Mouse (Mus musculus): Measurements from ENCODE around the gene Tmem234.
"Not testable (repeated sequence)": the region's sequence is repeated elsewhere in the genome, so short reads cannot be mapped to it uniquely, and the experiment has no call there.

Tmem234 gene

DNA sequence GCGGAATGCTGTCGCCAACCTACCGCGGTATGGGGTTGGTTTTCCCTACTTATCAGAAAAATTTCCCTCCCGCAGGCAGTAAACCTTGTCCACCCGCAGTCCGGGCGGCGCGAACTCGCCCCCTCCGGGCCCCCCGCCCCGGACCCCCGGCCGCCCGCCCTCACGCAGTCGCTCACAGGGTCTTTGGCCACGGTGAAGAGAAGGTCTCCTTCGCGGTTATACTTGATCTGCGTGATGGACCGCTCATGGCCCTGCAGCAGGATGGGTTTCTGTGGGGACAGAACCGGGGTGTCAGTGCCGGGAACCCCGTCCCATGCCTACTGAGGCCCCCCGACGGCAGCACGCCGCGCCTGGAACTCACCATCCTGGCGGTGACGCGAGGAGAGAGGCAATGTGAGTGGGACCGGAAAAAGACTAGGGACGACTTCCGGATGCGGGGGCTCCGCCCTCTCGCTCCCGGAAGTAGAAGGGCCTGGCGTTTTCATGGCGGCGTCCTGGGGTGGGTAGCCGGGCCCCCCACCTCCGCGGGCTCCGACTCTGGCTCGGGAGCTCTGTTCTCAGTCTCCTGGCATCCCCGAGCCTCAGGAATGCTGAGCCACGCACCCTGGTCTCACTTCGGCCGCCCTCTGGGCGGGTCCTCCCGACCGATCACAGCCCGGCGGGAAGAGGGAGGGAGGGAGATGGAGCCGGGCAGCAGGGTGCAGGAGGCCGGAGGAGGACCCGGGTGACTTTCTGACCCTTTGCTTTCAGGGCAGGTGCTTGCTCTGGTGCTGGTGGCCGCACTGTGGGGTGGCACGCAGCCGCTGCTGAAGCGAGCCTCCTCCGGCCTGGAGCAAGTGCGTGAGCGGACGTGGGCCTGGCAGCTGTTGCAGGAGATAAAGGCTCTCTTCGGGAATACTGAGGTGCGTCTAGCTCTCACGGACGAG is at the start of gene Tmem234, which contains the start of gene Eif3i:
Gene Tmem234 (plus strand): TSS at position 436 of the 926 bp plus-strand sequence.
Gene Eif3i (minus strand): TSS at position 416 of the 926 bp plus-strand sequence.
- DNase-seq (ENCODE audit: low spot score in 2 of 2) = peak; percentile 75 to 83

DNA sequence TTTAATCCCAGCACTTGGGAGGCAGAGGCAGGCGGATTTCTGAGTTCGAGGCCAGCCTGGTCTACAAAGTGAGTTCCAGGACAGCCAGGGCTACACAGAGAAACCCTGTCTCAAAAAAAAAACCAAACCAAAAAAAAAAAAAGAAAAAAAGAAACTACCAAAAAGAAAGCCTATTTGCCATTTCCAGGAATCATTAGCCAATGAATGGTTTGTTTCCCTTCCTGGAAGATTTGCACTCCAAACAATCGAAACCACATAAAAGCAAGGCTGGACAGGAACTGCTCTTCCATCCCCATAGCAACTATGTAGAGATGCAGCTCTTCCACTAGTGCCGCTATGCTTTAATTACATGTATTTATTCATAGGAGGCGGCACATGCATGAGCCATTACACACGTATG is 46.0 kb upstream of the Tmem234 start:
- not testable (repeated sequence) for DNase-seq (ENCODE audit: low spot score in 2 of 2)

GRCm38 (mm10) chr4:129555421-129555861 is 45.0 kb upstream of the Tmem234 start:
- peak in 1 of 2 experiments; percentile 48 for DNase-seq (ENCODE audit: low spot score in 2 of 2)

- no peak for DNase-seq (ENCODE audit: low spot score in 2 of 2)
Observed at GRCm38 (mm10) chr4:129555862-129556531, 44.5 kb upstream of the Tmem234 start.

GRCm38 (mm10) chr4:129556532-129557223 is 43.8 kb upstream of the Tmem234 start:
- DNase-seq (ENCODE audit: low spot score in 2 of 2) = peak; percentile 80 to 82

GRCm38 (mm10) chr4:129557256-129557808 is 43.1 kb upstream of the Tmem234 start:
- DNase-seq (ENCODE audit: low spot score in 2 of 2) = no peak

- peak in 1 of 2 experiments; percentile 14 for DNase-seq (ENCODE audit: low spot score in 2 of 2)
Observed at GRCm38 (mm10) chr4:129558321-129558955, 42.0 kb upstream of the Tmem234 start.

GRCm38 (mm10) chr4:129561184-129561583 is 39.3 kb upstream of the Tmem234 start:
- DNase-seq (ENCODE audit: low spot score in 2 of 2) = no peak

- no peak for DNase-seq (ENCODE audit: low spot score in 2 of 2)
Observed at GRCm38 (mm10) chr4:129563718-129564117, 36.8 kb upstream of the Tmem234 start.

- no peak for DNase-seq (ENCODE audit: low spot score in 2 of 2)
Observed at GRCm38 (mm10) chr4:129565139-129565538, 35.3 kb upstream of the Tmem234 start.

- DNase-seq (ENCODE audit: low spot score in 2 of 2) = no peak
Observed at GRCm38 (mm10) chr4:129568366-129568765, 32.1 kb upstream of the Tmem234 start.

GRCm38 (mm10) chr4:129570028-129570427 is 30.4 kb upstream of the Tmem234 start:
- no peak for DNase-seq (ENCODE audit: low spot score in 2 of 2)

GRCm38 (mm10) chr4:129571551-129572084 is 28.9 kb upstream of the Tmem234 start:
- DNase-seq (ENCODE audit: low spot score in 2 of 2) = no peak

GRCm38 (mm10) chr4:129572236-129573092 is 28.0 kb upstream of the Tmem234 start:
- no peak for DNase-seq (ENCODE audit: low spot score in 2 of 2)

DNA sequence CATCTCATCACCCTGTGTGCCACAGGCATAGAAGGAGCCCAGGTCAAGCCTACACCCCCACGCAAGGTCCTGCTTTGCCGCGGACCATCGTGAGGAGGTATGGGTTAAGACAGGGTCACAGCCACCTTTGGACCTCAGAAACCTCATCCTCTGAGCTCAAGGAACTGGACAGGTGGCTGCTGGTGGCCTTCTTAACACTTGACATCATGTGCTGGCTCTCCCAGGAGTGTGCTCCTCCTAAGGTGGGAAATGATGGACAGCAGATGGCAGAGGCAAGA is 27.4 kb upstream of the Tmem234 start:
- DNase-seq (ENCODE audit: low spot score in 2 of 2) = no peak

- no peak for DNase-seq (ENCODE audit: low spot score in 2 of 2)
Observed at GRCm38 (mm10) chr4:129573430-129573829, 27.0 kb upstream of the Tmem234 start, which contains the start of gene Lck. TSS of gene Lck (minus strand) at chr4:129573641.

DNA sequence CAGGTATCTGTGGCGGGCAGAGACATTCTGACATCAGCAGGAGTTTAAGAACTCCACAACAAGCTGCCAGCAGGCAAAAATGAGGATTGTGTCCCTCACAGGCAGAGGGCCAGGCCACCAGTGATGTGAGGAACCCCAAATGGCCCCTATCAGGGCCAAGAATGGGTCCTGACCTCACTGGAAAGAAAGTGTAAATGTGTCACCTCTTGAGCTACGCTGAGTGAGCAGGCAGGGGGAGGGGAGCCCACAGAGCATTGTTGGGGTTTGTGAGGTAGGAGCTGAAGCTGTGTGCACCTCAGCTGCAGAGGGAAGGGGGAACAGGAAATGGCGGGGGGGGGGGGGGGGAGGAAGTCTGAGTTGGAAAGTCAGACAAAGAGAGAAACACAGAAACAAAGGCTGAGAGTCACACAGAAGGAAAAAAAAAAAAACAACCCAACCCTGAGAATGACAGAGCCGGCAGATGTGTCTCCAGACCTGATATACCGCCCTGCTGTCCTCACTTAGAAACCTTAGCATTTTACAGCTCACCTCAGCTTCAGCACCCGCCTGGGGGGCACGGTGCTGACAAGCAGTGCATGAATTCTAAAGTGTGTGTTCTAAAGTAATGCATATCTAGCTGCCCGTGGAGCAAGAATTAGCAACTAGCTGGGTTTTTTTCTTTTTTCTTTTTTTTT is 25.2 kb upstream of the Tmem234 start:
- DNase-seq (ENCODE audit: low spot score in 2 of 2) = no peak

DNA sequence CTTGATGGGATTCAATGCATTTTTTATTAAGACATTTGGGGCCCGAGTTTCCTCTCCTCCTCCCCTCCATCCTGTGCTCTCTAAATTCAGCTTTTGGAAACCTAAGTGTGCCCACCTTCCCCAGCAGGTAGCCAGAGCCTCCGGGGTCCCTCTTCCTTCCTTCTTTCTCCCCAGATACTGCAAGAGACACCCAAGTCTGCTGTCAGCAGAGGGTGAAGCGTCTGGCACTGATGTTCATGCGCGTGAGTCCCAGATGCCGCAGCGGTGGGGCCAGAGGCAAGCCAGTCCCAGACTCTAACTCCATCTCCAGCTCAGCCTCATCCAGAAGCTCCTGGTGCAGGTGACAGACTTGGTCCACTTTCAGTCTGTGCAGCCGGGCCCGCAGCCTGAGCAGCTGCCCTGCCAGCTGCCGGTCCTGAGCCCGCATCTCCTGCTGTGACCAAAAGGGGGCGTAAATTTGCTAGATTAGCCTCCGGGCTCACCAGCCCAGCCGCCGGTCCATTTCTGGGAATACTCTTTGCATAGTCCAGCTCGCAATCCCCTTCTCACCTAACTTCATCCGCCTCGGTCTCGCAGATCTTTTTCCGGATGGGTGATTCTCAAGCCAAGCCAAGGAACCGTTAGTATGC is 23.5 kb upstream of the Tmem234 start:
- peak in 1 of 2 experiments; percentile 56 for DNase-seq (ENCODE audit: low spot score in 2 of 2)

DNA sequence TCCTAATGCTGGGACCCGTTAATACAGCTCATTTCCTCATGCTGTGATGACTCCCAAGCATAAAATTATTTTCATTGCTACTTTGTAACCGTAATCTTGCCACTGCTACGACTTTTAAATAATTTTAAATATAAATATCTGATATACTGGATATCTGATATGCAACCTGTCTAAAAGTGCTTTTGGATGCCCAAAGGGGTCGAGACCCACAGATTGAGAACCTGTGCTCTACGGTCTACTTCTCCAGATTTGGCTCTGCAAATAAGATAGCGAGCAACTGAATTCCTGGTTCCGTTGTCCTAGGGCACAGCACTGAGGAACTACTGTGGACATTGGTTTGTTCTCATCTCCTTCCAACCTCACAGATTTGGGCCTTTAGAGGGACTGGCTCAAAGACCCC is 22.8 kb upstream of the Tmem234 start:
- no peak for DNase-seq (ENCODE audit: low spot score in 2 of 2)

Data from frontal cortex, postnatal 10 days (tissue).